In genomic region chr7:123003207-123003606, GRCm38 (mm10) we compare ENCODE assay signal across 28 mouse cellular contexts.
"Had no signal": no experiment of that assay in that cellular context is flagged by ENCODE, and none has a peak within 500 bp of the region (broad histone marks: within the 10 kb centered on the region; RNA-seq: fewer than 3 reads in every experiment).

No protein-coding gene starts in this region.

- H3K9me3 ChIP-seq: embryonic facial prominence, embryonic 10.5 days; embryonic facial prominence, embryonic 12.5 days; embryonic facial prominence, embryonic 13.5 days; embryonic facial prominence, embryonic 15.5 days; forebrain, embryonic 10.5 days; forebrain, embryonic 12.5 days; forebrain, embryonic 13.5 days; forebrain, embryonic 15.5 days had no signal

- H3K27ac ChIP-seq: embryonic facial prominence, embryonic 10.5 days; embryonic facial prominence, embryonic 12.5 days; embryonic facial prominence, embryonic 13.5 days; embryonic facial prominence, embryonic 15.5 days; forebrain, embryonic 10.5 days; forebrain, embryonic 12.5 days; forebrain, embryonic 13.5 days; forebrain, embryonic 15.5 days; gastrocnemius, adult 2 months; heart, adult 2 months had no signal

- H3K9ac ChIP-seq: embryonic facial prominence, embryonic 12.5 days; embryonic facial prominence, embryonic 13.5 days; embryonic facial prominence, embryonic 15.5 days; forebrain, embryonic 12.5 days; forebrain, embryonic 13.5 days; forebrain, embryonic 15.5 days; forebrain, postnatal 0 days had no signal

- H3K27me3 ChIP-seq: embryonic facial prominence, embryonic 12.5 days; embryonic facial prominence, embryonic 13.5 days; embryonic facial prominence, embryonic 15.5 days; forebrain, embryonic 12.5 days; forebrain, embryonic 13.5 days; forebrain, embryonic 15.5 days had no signal

- DNase-seq: cerebellum, adult 18-20 months; cerebellum, adult 2 months; cerebellum, adult 8-10 months; cerebellum, adult 9-10 months; cerebellum, adult 9-11 months; cerebellum, postnatal 10 days; cerebellum, postnatal 14 days; cerebellum, postnatal 25 days; cerebellum, postnatal 36 days; embryo, embryonic 11 days; forebrain, postnatal 0 days; gastrocnemius, adult 2 months; gastrocnemius, postnatal 10 days; gastrocnemius, postnatal 14 days; gastrocnemius, postnatal 25 days; heart, adult 18-20 months; heart, adult 2 months had no signal

- H3K4me1 ChIP-seq: embryonic facial prominence, embryonic 10.5 days; embryonic facial prominence, embryonic 12.5 days; embryonic facial prominence, embryonic 13.5 days; embryonic facial prominence, embryonic 15.5 days; forebrain, embryonic 10.5 days; forebrain, embryonic 12.5 days; forebrain, embryonic 13.5 days had no signal

- H3K4me3 ChIP-seq: embryonic facial prominence, embryonic 10.5 days; embryonic facial prominence, embryonic 12.5 days; embryonic facial prominence, embryonic 13.5 days; embryonic facial prominence, embryonic 15.5 days; erythroblast, embryonic 14.5 days; forebrain, embryonic 10.5 days; forebrain, embryonic 12.5 days; forebrain, embryonic 13.5 days; forebrain, embryonic 15.5 days; gastrocnemius, adult 2 months; heart, adult 2 months had no signal

- H3K4me2 ChIP-seq: embryonic facial prominence, embryonic 12.5 days; embryonic facial prominence, embryonic 13.5 days; embryonic facial prominence, embryonic 15.5 days; forebrain, embryonic 12.5 days; forebrain, embryonic 13.5 days; forebrain, embryonic 15.5 days had no signal

- ATAC-seq: forebrain, embryonic 13.5 days; forebrain, embryonic 14.5 days; forebrain, embryonic 15.5 days; forebrain, embryonic 16.5 days; forebrain, postnatal 0 days had no signal
